Mouse (Mus musculus): ENCODE measurements at regions not wholly inside any gene's neighbourhood (a gene's known extent, or its start where the extent isn't known, plus 50 kb on each side); places are given as distances from the start of the nearest gene placed in this dataset.

DNA sequence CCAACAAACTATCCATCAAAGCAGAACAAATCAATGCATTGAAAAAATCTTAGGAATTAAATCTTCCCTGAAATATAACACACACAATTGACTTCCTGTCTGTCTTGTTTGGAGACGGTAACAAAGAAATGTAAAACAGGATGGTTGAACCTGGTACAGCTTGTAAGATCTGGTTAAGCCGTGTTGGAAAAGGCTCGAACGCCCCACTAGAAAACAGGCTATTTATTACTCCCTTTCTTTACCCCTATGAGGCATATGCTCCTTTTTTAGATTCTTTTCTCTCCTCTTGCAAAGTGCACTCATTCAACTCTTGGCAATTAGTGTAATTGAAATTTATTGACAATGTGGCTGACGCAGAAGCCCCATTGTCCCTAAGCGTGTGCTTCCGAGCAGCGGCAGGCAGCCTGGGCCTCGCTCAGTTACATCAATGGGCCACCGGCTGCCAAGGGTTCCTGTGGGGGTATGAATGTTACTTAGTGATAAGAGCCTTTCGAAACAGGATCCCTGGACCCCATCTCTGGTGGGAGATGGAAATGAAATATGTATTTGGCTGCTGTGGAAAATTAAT lies 297.2 kb upstream of the Adamts16 start:
- DNase-seq (ENCODE audit: low spot score): peak; percentile 48

DNA sequence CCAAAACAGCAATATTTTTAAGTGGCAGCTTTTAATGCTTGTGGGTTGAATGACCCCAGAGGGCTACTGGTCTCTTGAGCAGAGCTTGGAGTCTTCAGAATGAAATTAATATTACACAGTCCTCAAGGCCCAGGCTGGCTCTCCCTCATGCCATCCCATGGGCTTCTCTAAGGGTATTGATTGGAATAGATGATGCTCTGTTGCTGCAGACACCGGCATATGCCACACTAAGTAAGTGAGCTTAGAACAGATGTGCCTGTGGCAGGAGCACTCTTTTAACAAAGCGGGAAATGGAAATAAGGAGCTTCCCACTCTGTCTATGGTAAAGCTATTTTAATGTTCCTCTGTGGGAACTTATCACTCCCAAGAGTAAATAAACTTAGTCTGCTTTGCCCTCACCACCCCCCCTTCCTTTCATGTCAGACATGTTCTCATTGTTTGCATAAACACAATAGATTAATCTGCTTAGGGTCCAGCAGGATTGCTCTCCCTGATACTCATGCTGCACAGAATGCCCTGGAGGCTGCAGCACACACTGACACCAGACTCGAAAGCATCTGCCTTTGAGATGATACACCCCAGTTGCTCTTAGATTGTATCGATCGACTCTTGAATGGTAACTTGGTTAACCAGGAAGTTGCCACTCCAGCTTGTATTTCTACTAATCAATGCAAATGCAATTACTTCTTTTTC lies 294.5 kb upstream of the Adamts16 start:
- peak; percentile 37 for DNase-seq (ENCODE audit: low spot score)

DNA sequence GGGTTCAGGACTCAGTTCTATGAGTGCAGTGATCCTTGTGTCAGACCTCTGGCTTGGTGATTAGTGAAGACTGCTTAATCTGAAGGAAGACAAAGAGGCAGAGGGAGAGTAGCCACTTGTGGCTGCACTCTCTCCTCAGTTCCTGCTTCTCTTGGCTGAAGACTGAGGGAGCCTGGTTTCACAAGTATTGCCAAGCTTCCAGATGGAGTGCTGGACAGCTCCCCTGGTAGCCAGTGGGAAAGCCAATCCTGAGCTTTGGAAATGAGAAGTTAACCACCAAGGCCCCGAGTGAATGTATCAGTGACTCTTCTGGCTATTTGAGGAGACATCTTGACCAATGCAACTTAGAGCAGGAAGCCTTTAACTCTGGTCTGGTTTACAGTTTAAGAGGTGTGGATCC lies 279.9 kb upstream of the Adamts16 start:
- peak; percentile 21 for DNase-seq (ENCODE audit: low spot score)

- DNase-seq (ENCODE audit: low spot score): no peak
Measured at GRCm38 (mm10) chr13:71108175-71108574, 266.6 kb upstream of the Adamts16 start.

DNA sequence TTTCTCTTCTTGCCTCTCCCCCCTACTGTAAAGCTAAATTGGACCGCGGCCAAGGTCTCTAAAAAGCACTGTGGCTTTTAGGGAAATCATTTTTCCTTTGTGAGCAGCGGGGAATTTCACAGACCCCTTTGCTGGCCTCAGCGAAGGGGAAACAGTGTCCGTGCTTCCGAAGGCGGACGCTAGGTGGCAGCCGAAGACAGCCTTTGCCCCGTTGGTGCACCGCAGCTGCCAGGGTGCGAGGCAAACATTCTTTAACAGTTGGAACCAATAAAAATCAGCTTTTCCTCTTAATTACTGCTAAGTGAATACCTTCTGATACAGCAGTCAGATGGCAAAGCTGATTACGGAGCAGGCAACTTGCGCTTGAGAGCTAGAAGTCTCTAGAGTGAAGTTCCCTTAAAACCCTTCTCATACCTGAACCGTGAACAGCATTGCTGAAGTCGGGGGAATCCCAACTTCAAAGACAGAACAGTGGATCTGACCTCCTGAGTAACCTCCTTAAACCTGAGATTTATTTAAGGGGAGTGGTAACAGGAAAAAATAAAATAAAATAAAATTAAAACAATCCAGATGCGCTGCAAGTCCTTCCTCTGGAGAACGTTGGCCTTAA lies 263.7 kb upstream of the Adamts16 start:
- DNase-seq (ENCODE audit: low spot score): peak; percentile 95

GRCm38 (mm10) chr13:71104419-71105228 lies 263.0 kb upstream of the Adamts16 start:
- DNase-seq (ENCODE audit: low spot score): peak; percentile 18

DNA sequence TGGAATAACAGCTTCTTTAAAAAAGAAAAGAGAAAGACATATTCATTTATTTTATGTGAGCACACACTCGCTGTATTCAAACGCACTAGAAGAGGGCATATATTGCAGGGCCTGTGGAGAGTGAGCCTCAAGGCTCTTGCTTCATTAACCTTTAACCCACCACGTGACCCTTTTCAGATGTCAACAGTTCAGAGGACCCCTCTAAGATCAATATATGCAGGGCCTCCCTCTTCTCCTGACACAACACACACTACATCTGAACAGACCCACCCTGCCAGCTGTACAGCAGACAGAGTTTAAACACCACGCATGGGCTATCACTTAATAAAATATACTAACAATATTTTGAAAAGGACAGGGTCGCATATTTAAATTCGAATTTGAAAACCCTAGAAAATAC lies 242.7 kb upstream of the Adamts16 start:
- DNase-seq (ENCODE audit: low spot score): no peak

- DNase-seq (ENCODE audit: low spot score): no peak
Measured at GRCm38 (mm10) chr13:71075916-71076315, 234.3 kb upstream of the Adamts16 start.

DNA sequence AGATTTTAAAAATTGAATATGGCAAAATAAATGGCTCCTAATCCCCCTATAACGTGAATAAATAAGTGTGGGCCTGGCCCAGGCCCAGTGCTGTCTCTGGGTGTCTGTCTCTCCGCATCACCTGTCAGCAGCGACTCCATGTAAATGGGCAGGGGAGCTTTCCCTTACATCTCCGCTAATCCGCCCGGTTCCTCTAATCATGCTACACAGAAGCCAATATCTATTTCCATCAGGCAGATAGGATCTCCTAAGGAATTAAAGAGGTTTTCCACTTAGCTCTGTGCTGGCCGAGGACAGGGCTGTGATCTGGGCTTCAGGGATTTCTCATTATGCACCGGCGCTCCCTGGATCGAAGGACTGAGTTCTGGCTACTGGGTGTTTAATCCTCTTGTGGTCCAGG lies 232.4 kb upstream of the Adamts16 start:
- peak; percentile 49 for DNase-seq (ENCODE audit: low spot score)

- DNase-seq (ENCODE audit: low spot score): no peak
Measured at GRCm38 (mm10) chr13:71068757-71069201, 227.2 kb upstream of the Adamts16 start.

DNA sequence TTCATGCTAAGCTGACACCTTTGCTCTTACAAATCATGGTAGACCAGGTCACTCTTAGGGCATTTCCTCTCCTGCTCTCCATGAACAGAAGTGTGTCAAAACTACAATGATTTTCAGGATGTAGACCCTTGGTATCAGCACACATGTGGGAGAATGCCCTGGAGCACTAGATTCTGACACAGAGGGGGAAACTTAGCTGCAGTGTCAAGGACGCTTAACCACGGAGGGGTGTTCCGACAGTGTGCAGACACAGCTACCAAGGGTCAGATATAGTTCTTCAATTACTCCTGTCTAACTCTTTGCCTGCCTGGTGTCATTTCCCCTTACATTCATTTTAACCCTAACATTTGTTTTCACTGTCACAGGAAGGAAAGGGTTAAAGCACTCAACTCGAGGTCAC lies 226.4 kb upstream of the Adamts16 start:
- DNase-seq (ENCODE audit: low spot score): no peak

GRCm38 (mm10) chr13:71065568-71065967 lies 224.0 kb upstream of the Adamts16 start:
- no peak for DNase-seq (ENCODE audit: low spot score)

- DNase-seq (ENCODE audit: low spot score): no peak
Measured at GRCm38 (mm10) chr13:71064590-71065307, 223.1 kb upstream of the Adamts16 start.

DNA sequence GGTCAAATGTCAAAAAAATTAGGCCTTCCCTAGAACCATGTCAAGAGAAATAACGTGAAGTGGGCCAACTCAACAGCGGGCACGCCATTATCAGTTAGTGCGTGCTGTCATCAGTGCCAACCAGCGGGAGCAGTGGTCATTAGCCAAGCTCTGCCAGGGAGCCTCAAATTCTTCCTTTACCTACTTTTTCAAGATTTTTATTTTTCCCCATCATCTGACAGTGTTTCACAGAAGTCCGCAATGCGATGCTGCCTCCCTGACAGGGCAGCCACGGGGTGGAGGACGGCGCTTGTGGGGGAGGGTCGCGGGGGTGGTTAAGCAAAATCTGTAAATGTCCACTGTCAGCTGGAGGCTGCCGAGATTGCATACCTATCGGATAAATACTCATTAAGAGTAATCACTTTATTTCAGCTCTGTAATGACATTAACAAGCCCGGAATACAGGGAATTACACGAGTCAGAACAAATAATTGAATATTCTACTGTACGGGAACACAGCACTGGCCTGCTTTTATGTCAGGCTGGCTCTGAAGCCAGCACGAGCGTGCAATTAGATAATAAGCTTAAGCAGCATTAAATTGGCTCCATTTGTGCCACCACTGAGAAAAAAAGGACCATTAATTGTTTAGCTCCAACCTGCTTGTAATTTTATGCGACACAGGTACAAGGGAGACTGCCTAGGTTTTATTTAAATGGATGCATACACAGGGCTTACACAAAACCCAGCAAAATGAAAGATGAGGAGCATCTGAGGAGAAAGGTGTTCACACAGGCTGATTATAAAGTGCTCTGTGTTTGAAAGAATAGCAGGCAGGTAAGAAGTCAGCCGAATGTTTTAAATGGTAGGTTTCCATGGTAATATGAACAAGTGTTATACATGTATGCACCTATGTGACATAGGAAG lies 212.0 kb upstream of the Adamts16 start:
- peak; percentile 67 for DNase-seq (ENCODE audit: low spot score)

GRCm38 (mm10) chr13:71050646-71051045 lies 209.0 kb upstream of the Adamts16 start:
- DNase-seq (ENCODE audit: low spot score): no peak

DNA sequence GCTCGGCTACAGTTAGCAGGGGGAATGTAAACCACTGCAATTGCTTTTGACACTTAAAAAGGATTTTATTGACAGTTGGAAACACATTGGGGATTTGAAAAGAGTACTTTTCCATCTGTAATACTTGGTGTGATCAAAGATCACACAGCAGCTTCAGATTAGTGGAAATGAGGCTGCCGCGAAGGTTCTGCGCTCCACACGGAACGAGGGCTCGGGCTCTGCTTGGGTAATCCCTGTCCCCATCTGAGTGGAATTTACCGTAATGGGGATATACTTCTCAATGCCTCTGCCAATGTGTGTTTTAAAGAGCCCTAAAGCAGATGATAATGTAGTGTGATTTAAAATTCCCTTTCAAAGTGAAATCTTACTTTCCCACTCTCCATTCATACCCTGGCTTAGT lies 194.4 kb upstream of the Adamts16 start:
- DNase-seq (ENCODE audit: low spot score): no peak

DNA sequence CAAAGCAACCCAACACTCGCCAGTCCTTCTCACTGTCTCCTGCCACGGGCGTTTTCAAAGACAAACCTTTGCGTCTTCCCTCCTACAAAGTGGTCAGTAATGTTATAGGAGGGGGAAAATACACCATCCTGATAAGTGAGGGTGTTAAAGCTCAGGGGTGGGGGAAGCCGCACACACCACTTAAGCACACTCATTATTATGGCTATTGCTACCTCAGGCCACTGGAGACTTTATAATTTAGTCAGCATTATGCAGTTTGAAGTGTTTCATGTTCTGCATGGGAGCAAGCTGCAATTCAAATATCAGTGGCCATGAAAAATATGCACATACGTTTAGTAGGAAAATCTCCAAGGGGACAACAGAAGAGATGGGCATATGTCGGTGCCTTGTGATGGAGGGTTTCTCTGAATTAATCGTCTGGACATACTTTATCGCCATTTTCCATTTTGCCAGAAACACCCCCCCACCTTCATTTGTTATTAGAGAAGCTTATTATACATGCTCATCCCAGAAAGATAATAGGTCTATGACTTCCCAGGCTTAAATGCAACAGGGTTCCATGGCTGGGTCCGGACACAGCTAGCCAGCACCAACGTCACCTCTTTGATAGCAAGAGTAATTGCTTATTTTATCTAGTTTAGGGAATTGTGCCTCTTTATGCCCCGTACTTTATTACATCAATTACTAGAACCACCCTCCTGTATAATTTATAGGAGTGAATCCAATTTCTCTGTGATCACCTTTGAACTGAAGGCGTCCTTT lies 193.5 kb upstream of the Adamts16 start:
- DNase-seq (ENCODE audit: low spot score): no peak

DNA sequence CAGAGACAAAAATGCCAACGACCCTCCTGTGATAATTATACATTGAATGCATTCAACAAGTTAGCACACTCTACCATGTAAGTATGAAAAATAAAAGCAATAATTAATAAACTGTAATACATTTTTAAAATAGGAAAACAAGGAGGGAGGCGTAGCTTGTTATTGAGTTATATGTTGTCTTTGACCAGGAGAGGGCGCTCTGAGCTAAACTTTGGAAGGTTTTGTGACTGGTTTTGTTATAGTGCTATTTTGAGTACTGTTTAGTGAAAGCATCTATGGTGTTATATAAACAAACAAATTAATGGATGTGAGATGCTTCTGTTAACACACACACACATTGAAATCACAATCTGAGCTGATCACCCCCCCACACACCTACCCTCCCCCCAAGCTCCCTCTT lies 166.6 kb upstream of the Adamts16 start:
- DNase-seq (ENCODE audit: low spot score): peak; percentile 82

GRCm38 (mm10) chr13:71006117-71006516 lies 164.5 kb upstream of the Adamts16 start:
- peak; percentile 75 for DNase-seq (ENCODE audit: low spot score)

GRCm38 (mm10) chr13:71003517-71003916 lies 161.9 kb upstream of the Adamts16 start:
- no peak for DNase-seq (ENCODE audit: low spot score)
